Mouse (Mus musculus): ENCODE results near the gene Ccdc88c.

DNA sequence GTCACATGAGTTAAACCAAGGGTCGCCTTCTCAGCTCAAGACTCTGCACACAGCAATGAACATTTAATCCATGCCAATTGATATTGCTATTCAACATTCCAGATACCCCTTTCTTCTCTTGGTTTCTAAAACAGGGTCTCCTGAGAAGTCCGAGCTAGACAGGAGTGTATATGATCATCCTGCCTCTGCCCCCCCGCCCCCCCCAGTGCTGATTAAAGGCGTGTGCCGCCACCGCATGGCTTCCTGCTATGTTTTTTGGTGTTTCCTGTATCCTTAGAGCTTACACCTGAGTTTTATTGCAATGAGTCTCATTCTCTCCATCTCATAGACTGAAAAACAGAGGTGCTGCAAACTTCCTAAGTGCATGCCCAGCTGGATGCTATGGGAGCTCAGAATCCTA is 127.5 kb downstream of the Ccdc88c start:
- no peak for TF ChIP-seq CTCF (IDR thresholded peaks at IDR 0.05; ENCODE audit: control insufficient read depth, insufficient read depth, insufficient replicate concordance, low read depth, low read length)
- no peak for TF ChIP-seq POLR2A (IDR thresholded peaks at IDR 0.05; ENCODE audit: control insufficient read depth, low read depth, low read length)

All from testis, adult 2 months (tissue).